Mouse (Mus musculus) embryo, embryonic 11 days (tissue): ENCODE measurements around the gene Drap1.

ENCODE experiments used
- DNase-seq: peaks from one replicate; pipeline ENCODE4 v3.0.0-alpha.2; 2015

Gene Drap1

GRCm38 (mm10) chr19:5374748-5375147, 50.0 kb downstream of the Drap1 start:
- no peak for DNase-seq

- DNase-seq = no peak
Measured at GRCm38 (mm10) chr19:5374177-5374576, 50.6 kb downstream of the Drap1 start.
